ENCODE assay signal across 11 mouse cellular contexts in the genomic region with DNA sequence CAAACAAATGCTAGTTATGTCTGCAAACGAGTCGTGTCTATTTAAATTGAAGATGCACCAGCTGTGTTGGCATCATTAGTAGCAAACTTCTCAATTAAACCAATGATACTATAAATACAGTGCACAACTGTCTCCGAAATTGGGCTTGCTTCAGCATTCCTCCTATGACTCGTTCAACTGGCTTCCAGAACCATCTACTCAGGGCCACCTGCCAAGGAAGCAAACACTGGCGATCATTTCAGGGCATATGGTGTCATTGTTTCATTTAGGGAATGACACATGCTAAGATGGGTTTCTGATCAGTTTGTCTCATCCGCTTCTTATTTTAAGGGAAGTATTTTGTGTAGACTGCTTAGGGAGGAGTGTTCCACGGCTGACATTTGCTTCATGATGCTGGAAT.
DNase-seq lines count a peak whose midpoint lies in the region; ATAC-seq lines count a peak whose summit lies in the region.
"Had no signal": no experiment of that assay in that cellular context is flagged by ENCODE, and none has a peak within 500 bp of the region (broad histone marks: within the 10 kb centered on the region; RNA-seq: fewer than 3 reads in every experiment).

No protein-coding gene starts in this region.

- no peak for ATAC-seq in heart, embryonic 12.5 days (ENCODE audit: insufficient number of reproducible peaks, low FRiP score)
- ATAC-seq: lung, postnatal 0 days had no signal

- H3K4me1 ChIP-seq in heart, embryonic 12.5 days (replicated peaks), result peaks cover 6% of the 10 kb centered on the region; the same call in 1 of the 2 replicates

- H3K4me2 ChIP-seq in heart, embryonic 12.5 days, result no peak overlapping the region

- no peaks in the 10 kb centered on the region for H3K36me3 ChIP-seq in heart, embryonic 12.5 days
- H3K36me3 ChIP-seq: G1E had no signal

- DNase-seq in heart, postnatal 14 days, result peak; percentile 29 to 51
- DNase-seq in cerebellum, adult 8-10 months, result peak; percentile 70
- peak; percentile 29 for DNase-seq in gastrocnemius, postnatal 25 days
- peak; percentile 58 to 62 for DNase-seq in right cerebral cortex, adult 2 months (ENCODE audit: low spot score in 2 of 2)
- DNase-seq in thymus, adult 18-20 months, result no peak
- no peak for DNase-seq in yolk sac, embryonic 10.5 days (ENCODE audit: low spot score)
- no peak for DNase-seq in thymus, postnatal 25 days

- H3K9me3 ChIP-seq in heart, embryonic 12.5 days (replicated peaks), result no peaks in the 10 kb centered on the region

- intact Hi-C loops in heart, postnatal 14 days (cut with DNase I), result no loop called here

- WGBS in heart, embryonic 12.5 days, result 82% methylated on average over 7 of the region's 7 CpGs

- H3K27me3 ChIP-seq in heart, embryonic 12.5 days (replicated peaks), result no peaks in the 10 kb centered on the region

- H3K4me3 ChIP-seq in heart, embryonic 12.5 days, result no peak overlapping the region

- H3K9ac ChIP-seq in heart, embryonic 12.5 days, result no peak overlapping the region

- H3K27ac ChIP-seq in heart, embryonic 12.5 days (ENCODE audit: poor library complexity, severe bottlenecking), result no peak overlapping the region
- H3K27ac ChIP-seq: kidney, postnatal 0 days had no signal

Comparison
In these comparisons a context has a peak if more than half of its experiments do, and no peak if none do; other contexts are left out.
1. DNase-seq: peak in heart, postnatal 14 days (2 of 2), cerebellum, adult 8-10 months (single experiment), gastrocnemius, postnatal 25 days (single experiment) and right cerebral cortex, adult 2 months (2 of 2); none in thymus, adult 18-20 months (0 of 2), yolk sac, embryonic 10.5 days (single experiment) and thymus, postnatal 25 days (single experiment).